Mouse (Mus musculus): ENCODE measurements at regions not wholly inside any gene's neighbourhood (a gene's known extent, or its start where the extent isn't known, plus 50 kb on each side); places are given as distances from the start of the nearest gene placed in this dataset.

GRCm38 (mm10) chr7:68579216-68579615, 169.8 kb downstream of the Arrdc4 start:
- Histone ChIP-seq H3K4me1 (replicated peaks) (no peaks in the 10 kb centered on the region), H3K9ac (no peak overlapping the region), H3K4me3 (replicated peaks) (no peak overlapping the region), H3K36me3 (replicated peaks) (no peaks in the 10 kb centered on the region), H3K27me3 (peaks cover 9% of the 10 kb centered on the region; the same call in 1 of the 2 replicates), H3K9me3 (replicated peaks) (no peaks in the 10 kb centered on the region), H3K27ac (replicated peaks) (no peak overlapping the region), H3K4me2 (no peak overlapping the region)
- ATAC-seq (ENCODE audit: insufficient read depth) = no peak
- 39% methylated on average over 8 of the region's 8 CpGs for WGBS (ENCODE audit: insufficient replicate concordance)

DNA sequence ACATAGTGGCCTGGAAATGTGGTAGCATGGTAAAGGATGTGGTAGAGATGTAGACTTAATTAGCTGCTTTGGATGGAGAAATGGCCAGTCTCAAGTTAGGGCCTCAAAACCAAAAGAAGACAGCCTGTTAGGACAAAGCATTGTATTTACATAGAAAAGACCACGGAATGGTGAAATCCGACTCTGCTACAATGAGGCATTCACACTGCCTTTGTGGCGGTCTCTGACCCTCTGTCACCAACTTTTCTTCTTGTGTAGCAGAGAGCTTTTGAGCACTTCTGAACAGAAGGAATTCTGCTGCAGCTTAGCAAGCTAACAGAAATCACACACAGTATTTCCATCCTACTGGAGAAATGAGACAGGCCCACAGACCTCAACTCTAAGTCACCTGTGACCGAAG, 177.7 kb downstream of the Arrdc4 start:
- no peaks in the 10 kb centered on the region for H3K4me1 ChIP-seq (replicated peaks)
- ATAC-seq (ENCODE audit: insufficient read depth) = no peak
- H3K36me3 ChIP-seq (replicated peaks) = no peaks in the 10 kb centered on the region
- H3K27me3 ChIP-seq = no peaks in the 10 kb centered on the region
- no peak overlapping the region for H3K4me2 ChIP-seq
- H3K9ac ChIP-seq = no peak overlapping the region
- no peak overlapping the region for H3K27ac ChIP-seq (replicated peaks)
- H3K9me3 ChIP-seq (replicated peaks) = no peaks in the 10 kb centered on the region
- no peak overlapping the region for H3K4me3 ChIP-seq (replicated peaks)
- 40% methylated on average over 4 of the region's 4 CpGs for WGBS (ENCODE audit: insufficient replicate concordance)

- H3K9ac ChIP-seq = no peak overlapping the region
These were observed 180.9 kb downstream of the Arrdc4 start for GRCm38 (mm10) chr7:68568127-68568510.

GRCm38 (mm10) chr7:68567452-68568126, 181.5 kb downstream of the Arrdc4 start:
- H3K9ac ChIP-seq = no peak overlapping the region
- H3K4me2 ChIP-seq = no peak overlapping the region
- H3K36me3 ChIP-seq (replicated peaks) = no peaks in the 10 kb centered on the region
- no peak overlapping the region for H3K27ac ChIP-seq (replicated peaks)
- ATAC-seq (ENCODE audit: insufficient read depth) = no peak
- no peaks in the 10 kb centered on the region for H3K9me3 ChIP-seq (replicated peaks)
- no peaks in the 10 kb centered on the region for H3K4me1 ChIP-seq (replicated peaks)
- no peaks in the 10 kb centered on the region for H3K27me3 ChIP-seq
- H3K4me3 ChIP-seq (replicated peaks) = no peak overlapping the region
- WGBS (ENCODE audit: insufficient replicate concordance) = 71% methylated on average over 3 of the region's 3 CpGs

More at GRCm38 (mm10) chr7:68568127-68568510, 180.9 kb downstream of the Arrdc4 start:
- WGBS (ENCODE audit: insufficient replicate concordance) = 71% methylated on average over 9 of the region's 9 CpGs
- Histone ChIP-seq H3K4me2 (no peak overlapping the region), H3K9me3 (replicated peaks) (no peaks in the 10 kb centered on the region), H3K27ac (replicated peaks) (no peak overlapping the region), H3K36me3 (replicated peaks) (no peaks in the 10 kb centered on the region), H3K27me3 (no peaks in the 10 kb centered on the region), H3K4me3 (replicated peaks) (no peak overlapping the region), H3K4me1 (replicated peaks) (no peaks in the 10 kb centered on the region)
- ATAC-seq (ENCODE audit: insufficient read depth) = no peak

GRCm38 (mm10) chr7:68559440-68560343, 189.3 kb downstream of the Arrdc4 start:
- Histone ChIP-seq H3K9ac (no peak overlapping the region), H3K4me2 (no peak overlapping the region), H3K27me3 (no peaks in the 10 kb centered on the region), H3K9me3 (replicated peaks) (no peaks in the 10 kb centered on the region), H3K36me3 (replicated peaks) (no peaks in the 10 kb centered on the region), H3K4me3 (replicated peaks) (no peak overlapping the region), H3K27ac (replicated peaks) (no peak overlapping the region), H3K4me1 (replicated peaks) (no peaks in the 10 kb centered on the region)
- ATAC-seq (ENCODE audit: insufficient read depth) = no peak
- WGBS (ENCODE audit: insufficient replicate concordance) = 56% methylated on average over 15 of the region's 15 CpGs

DNA sequence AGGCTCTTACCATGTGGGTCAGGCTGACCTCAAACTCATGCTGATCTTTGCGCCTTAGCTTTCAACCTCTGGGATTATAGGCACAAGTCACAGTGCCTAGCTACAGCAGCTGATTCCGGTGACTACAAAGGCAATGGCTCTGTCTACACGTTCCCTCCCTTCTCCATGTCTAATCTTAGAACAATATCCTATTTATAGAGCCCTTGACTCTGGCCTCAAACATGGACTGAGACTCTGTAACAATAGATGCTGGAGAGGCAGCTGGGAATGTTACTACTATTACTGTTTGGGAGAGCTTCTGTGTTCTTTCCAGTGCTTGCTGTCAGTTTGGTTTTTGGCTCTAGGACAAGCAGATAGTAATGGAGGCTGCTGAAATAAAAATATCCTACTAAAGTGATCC, 198.7 kb downstream of the Arrdc4 start:
- ATAC-seq (ENCODE audit: insufficient read depth) = no peak
- Histone ChIP-seq H3K4me3 (replicated peaks) (no peak overlapping the region), H3K27me3 (no peaks in the 10 kb centered on the region), H3K9me3 (replicated peaks) (no peaks in the 10 kb centered on the region), H3K4me2 (no peak overlapping the region), H3K9ac (no peak overlapping the region), H3K36me3 (replicated peaks) (no peaks in the 10 kb centered on the region), H3K4me1 (replicated peaks) (no peaks in the 10 kb centered on the region), H3K27ac (replicated peaks) (no peak overlapping the region)
- 51% methylated on average over 3 of the region's 3 CpGs for WGBS (ENCODE audit: insufficient replicate concordance)

- H3K9ac ChIP-seq = no peak overlapping the region
- no peak overlapping the region for H3K4me3 ChIP-seq (replicated peaks)
- no peaks in the 10 kb centered on the region for H3K4me1 ChIP-seq (replicated peaks)
- no peaks in the 10 kb centered on the region for H3K27me3 ChIP-seq
- H3K4me2 ChIP-seq = no peak overlapping the region
- no peak for ATAC-seq (ENCODE audit: insufficient read depth)
- H3K36me3 ChIP-seq (replicated peaks) = no peaks in the 10 kb centered on the region
- H3K9me3 ChIP-seq (replicated peaks) = no peaks in the 10 kb centered on the region
- H3K27ac ChIP-seq (replicated peaks) = no peak overlapping the region
These were observed 200.9 kb downstream of the Arrdc4 start for GRCm38 (mm10) chr7:68548176-68548575.

DNA sequence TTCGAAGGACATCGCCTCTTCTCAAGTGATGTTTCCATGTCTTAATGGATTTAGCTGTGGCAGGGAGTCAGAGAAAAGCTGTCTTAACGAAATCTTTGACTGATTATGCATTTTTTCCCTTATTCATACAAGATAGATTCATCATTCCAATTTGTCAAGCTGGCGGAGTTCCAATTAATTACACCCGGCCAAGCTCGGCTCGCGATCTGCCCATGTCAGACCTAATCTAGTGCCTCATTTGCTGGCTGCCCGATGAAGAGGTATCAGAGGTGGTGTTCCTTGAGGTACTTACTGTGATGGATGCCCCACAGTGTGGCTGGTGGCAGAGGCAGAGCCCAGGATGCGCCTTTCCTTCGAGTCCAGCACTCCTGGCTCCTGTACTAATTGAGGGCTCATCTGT, 204.9 kb downstream of the Arrdc4 start:
- WGBS (ENCODE audit: insufficient replicate concordance) = 71% methylated on average over 11 of the region's 11 CpGs
- H3K27ac ChIP-seq (replicated peaks) = no peak overlapping the region
- no peak for ATAC-seq (ENCODE audit: insufficient read depth)

GRCm38 (mm10) chr7:68509096-68509495, 235.5 kb downstream of the Fam169b start:
- Histone ChIP-seq H3K9ac (no peak overlapping the region), H3K27me3 (no peaks in the 10 kb centered on the region), H3K27ac (replicated peaks) (no peak overlapping the region), H3K36me3 (replicated peaks) (no peaks in the 10 kb centered on the region), H3K4me3 (replicated peaks) (no peak overlapping the region), H3K4me1 (replicated peaks) (no peaks in the 10 kb centered on the region), H3K4me2 (no peak overlapping the region), H3K9me3 (replicated peaks) (no peaks in the 10 kb centered on the region)
- ATAC-seq (ENCODE audit: insufficient read depth) = no peak
- 70% methylated on average over 6 of the region's 6 CpGs for WGBS (ENCODE audit: insufficient replicate concordance)

More for the DNA sequence above, 204.9 kb downstream of the Arrdc4 start:
- Histone ChIP-seq H3K27me3 (no peaks in the 10 kb centered on the region), H3K4me1 (replicated peaks) (no peaks in the 10 kb centered on the region), H3K36me3 (replicated peaks) (no peaks in the 10 kb centered on the region), H3K9me3 (replicated peaks) (no peaks in the 10 kb centered on the region), H3K4me2 (no peak overlapping the region), H3K4me3 (replicated peaks) (no peak overlapping the region), H3K9ac (no peak overlapping the region)

- H3K4me1 ChIP-seq (replicated peaks) = no peaks in the 10 kb centered on the region
- H3K4me3 ChIP-seq (replicated peaks) = no peak overlapping the region
- no peak overlapping the region for H3K27ac ChIP-seq (replicated peaks)
- ATAC-seq (ENCODE audit: insufficient read depth) = no peak
- WGBS (ENCODE audit: insufficient replicate concordance) = 58% methylated on average over 6 of the region's 6 CpGs
- H3K9ac ChIP-seq = no peak overlapping the region
- H3K27me3 ChIP-seq = no peaks in the 10 kb centered on the region
- no peaks in the 10 kb centered on the region for H3K9me3 ChIP-seq (replicated peaks)
- H3K4me2 ChIP-seq = no peak overlapping the region
- no peaks in the 10 kb centered on the region for H3K36me3 ChIP-seq (replicated peaks)
These were observed 217.6 kb downstream of the Fam169b start for GRCm38 (mm10) chr7:68491143-68491810.

DNA sequence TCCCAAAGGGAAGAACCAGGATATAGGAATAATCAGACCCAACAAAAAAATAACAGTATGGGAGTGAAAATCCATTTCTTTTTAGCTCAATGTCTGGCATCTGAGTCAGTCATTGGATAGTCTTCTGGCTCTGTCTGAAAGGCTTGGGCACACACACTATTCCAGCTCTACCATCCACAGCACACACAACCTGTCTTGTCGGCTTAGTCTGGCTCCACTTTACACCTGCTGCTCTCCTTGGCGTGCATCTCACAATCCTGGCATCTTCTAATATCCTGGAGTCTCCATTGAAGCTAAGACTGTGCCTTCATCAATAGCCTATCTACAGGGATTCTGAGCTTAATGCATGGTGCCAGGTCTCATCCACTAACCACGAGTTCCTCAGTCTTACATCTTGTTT, 213.0 kb downstream of the Fam169b start:
- Histone ChIP-seq H3K27me3 (peaks cover 10% of the 10 kb centered on the region; the same call in 1 of the 2 replicates), H3K9me3 (replicated peaks) (no peaks in the 10 kb centered on the region), H3K4me2 (no peak overlapping the region), H3K4me1 (replicated peaks) (no peaks in the 10 kb centered on the region), H3K9ac (no peak overlapping the region), H3K36me3 (replicated peaks) (no peaks in the 10 kb centered on the region), H3K27ac (replicated peaks) (no peak overlapping the region), H3K4me3 (replicated peaks) (no peak overlapping the region)
- ATAC-seq (ENCODE audit: insufficient read depth) = no peak
- 59% methylated on average over 3 of the region's 3 CpGs for WGBS (ENCODE audit: insufficient replicate concordance)
